Mouse (Mus musculus) testis, adult 10 weeks (tissue): ENCODE measurements around the gene Pnpla3. TPM values are rescaled to one million over a fixed set of nuclear protein-coding genes. Genes with fewer than 3 reads are reported as not detected.

ENCODE experiments used
- polyA plus RNA-seq: library from polyadenylated mRNA; stranded (reverse); fragments of 350-450 nt; fragmentation: Illumina TruSeq; extraction: RNeasy Lipid Tissue Mini Kit (QIAGEN cat#74804); gene quantifications from one replicate; pipeline ENCODE4 v1.2.3, GENCODE M21; 2014; ENCODE audit warnings: low read depth, low replicate concordance

The Pnpla3 gene
- not detected for polyA plus RNA-seq

DNA sequence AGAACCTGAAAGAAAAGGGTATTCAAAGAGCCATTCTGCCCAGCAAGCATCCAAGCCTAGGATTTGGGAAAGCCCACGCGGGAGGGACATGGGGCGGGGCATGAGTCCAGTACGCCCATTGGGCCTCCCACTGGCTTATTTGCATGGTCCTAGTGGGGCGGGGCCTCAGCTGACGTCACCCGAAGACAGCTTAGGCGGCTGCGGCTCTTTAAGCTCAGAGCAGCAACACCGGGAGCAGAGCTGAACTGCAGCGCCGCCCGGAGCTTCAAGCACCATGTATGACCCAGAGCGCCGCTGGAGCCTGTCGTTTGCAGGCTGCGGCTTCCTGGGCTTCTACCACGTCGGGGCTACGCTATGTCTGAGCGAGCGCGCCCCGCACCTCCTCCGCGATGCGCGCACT is at the start of gene Pnpla3:
Gene Pnpla3, plus strand, starts transcription at position 238 of the 400 bp plus-strand sequence.

GRCm38 (mm10) chr15:84123075-84123474 is 44.6 kb upstream of the Pnpla3 start, which contains the start of gene Pnpla5:
TSS of gene Pnpla5 (minus strand) at chr15:84123175.

DNA sequence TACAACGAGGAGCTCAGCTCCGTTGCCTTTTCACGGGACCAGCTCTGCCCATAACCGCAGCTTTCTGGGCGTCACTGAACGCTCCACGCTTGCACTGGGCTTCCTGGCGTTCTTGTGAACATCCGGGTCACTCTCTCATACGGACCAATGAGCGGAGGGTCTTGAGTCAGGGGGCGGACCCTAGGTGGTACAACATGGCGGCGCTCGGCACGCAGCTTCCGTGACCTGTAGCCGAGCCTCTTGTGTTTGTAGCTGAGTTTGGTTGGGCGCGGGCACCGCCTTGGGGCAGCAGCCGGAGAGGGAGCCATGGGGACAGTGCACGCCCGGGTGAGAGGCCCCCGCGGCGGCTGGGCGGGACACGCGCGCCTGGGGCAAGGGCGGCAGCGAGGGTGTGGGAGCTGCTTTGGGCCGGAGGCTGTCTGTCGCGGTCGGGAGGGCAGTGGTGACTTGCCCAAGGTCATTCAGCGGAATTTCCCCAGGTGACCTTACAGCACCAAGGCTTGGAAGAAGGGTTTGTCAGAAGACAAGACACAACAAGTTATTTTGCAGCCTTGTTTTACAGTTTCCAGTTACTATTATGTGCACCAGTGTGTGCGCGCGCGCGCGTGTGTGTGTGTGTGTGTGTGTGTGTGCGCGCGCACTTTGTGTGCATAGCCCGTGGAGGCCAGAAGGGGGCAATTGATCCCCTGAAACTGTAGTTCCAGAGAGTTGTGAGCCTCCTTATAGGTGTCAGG is 24.6 kb downstream of the Pnpla3 start, which contains the start of gene Samm50:
Gene Samm50, plus strand, starts transcription at position 184 of the 734 bp plus-strand sequence.

DNA sequence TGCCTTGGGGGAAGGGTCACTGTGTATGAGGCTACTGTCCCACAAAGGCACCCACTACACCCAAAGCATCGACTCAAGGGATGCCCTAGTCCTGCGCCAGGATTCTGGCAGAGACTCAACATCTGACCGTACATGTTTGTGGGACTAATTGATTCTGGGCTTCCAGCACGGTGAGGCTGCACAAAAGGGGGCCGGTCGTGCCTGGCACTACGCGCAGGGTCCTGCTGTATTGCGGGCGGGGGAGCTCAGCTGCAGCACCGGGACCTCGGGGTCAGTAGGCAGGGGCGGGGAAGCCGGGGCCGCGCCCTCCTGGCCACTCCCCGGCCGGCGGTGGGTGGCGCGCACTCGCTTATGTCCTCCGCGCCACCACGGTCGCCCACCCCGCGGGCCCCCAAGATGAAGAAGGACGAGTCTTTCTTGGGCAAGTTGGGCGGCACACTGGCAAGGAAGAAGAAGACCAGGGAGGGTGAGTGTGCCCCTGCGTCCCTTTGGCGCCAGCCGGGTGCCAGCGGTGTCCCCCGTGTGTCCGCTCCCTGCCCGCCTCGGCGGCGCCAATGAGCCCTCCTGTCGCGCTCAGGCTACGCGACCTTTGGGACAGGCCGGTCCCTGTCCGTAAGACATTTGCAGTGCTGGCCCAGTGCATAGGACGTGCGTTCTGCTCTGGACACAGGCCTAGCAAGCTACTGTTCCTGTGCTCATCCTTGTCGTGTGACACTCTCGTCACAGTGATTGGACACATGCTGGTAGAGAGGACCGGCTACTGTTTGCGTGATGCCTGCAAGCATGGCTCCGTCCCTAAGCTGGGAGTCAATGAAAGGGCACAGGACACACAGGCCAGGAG is 64.3 kb downstream of the Pnpla3 start, which contains the start of gene Parvb:
Gene Parvb, plus strand, starts transcription at position 323 of the 841 bp plus-strand sequence.

Other genes with a start within 250 kb of the Pnpla3 start
- 73.3 TPM for gene Efcab6, start 102.5 kb upstream of the Pnpla3 start, polyA plus RNA-seq
- gene Sult4a1, start 62.1 kb upstream of the Pnpla3 start, polyA plus RNA-seq, result 0.20 TPM
- gene Pnpla5, start 44.7 kb upstream of the Pnpla3 start, polyA plus RNA-seq, result not detected
- gene Samm50, start 24.4 kb downstream of the Pnpla3 start, polyA plus RNA-seq, result 15.7 TPM
- 1.0 TPM for gene Parvb, start 64.2 kb downstream of the Pnpla3 start, polyA plus RNA-seq
- gene Parvg, start 156.2 kb downstream of the Pnpla3 start, polyA plus RNA-seq, result 15.0 TPM